Mouse (Mus musculus): ENCODE results near the gene Zscan20.
A peak's percentile ranks its signal among the peaks of the same experiment; 100 is the strongest.
"Not testable (repeated sequence)": the region's sequence is repeated elsewhere in the genome, so short reads cannot be mapped to it uniquely, and the experiment has no call there.

The Zscan20 gene

GRCm38 (mm10) chr4:128613326-128613725, 3.4 kb upstream of the Zscan20 start:
- DNase-seq (ENCODE audit: low read depth), result peak; percentile 86

- DNase-seq (ENCODE audit: low read depth), result not testable (repeated sequence)
These were observed 1.8 kb upstream of the Zscan20 start for GRCm38 (mm10) chr4:128611726-128612125.

- peak; percentile 36 for DNase-seq (ENCODE audit: low read depth)
These were observed 808 bp upstream of the Zscan20 start for GRCm38 (mm10) chr4:128610706-128611105.

- DNase-seq (ENCODE audit: low read depth), result no peak
These were observed 498 bp downstream of the Zscan20 start for GRCm38 (mm10) chr4:128609276-128609924.

- DNase-seq (ENCODE audit: low read depth), result no peak
These were observed 2.2 kb downstream of the Zscan20 start for GRCm38 (mm10) chr4:128607661-128608060.

- no peak for DNase-seq (ENCODE audit: low read depth)
These were observed 3.3 kb downstream of the Zscan20 start for GRCm38 (mm10) chr4:128606586-128606985.

GRCm38 (mm10) chr4:128597801-128598560, 11.9 kb downstream of the Zscan20 start:
- DNase-seq (ENCODE audit: low read depth), result no peak

GRCm38 (mm10) chr4:128594062-128594461, 15.8 kb downstream of the Zscan20 start:
- no peak for DNase-seq (ENCODE audit: low read depth)

- DNase-seq (ENCODE audit: low read depth), result no peak
These were observed 16.6 kb downstream of the Zscan20 start for GRCm38 (mm10) chr4:128593286-128593685.

- no peak for DNase-seq (ENCODE audit: low read depth)
These were observed 30.7 kb downstream of the Zscan20 start for GRCm38 (mm10) chr4:128579182-128579581.

GRCm38 (mm10) chr4:128575811-128576210, 34.1 kb downstream of the Zscan20 start:
- peak; percentile 49 for DNase-seq (ENCODE audit: low read depth)

GRCm38 (mm10) chr4:128560327-128560726, 49.6 kb downstream of the Zscan20 start:
- DNase-seq (ENCODE audit: low read depth), result no peak

GRCm38 (mm10) chr4:128554198-128554597, 55.7 kb downstream of the Zscan20 start:
- DNase-seq (ENCODE audit: low read depth), result no peak

GRCm38 (mm10) chr4:128550756-128551155, 59.1 kb downstream of the Zscan20 start:
- DNase-seq (ENCODE audit: low read depth), result no peak

- not testable (repeated sequence) for DNase-seq (ENCODE audit: low read depth)
These were observed 65.9 kb downstream of the Zscan20 start for GRCm38 (mm10) chr4:128543956-128544486.

- DNase-seq (ENCODE audit: low read depth), result peak; percentile 44
These were observed 66.5 kb downstream of the Zscan20 start for GRCm38 (mm10) chr4:128543378-128543777.

All from NIH3T3 (cell line).